Mouse (Mus musculus) bone marrow macrophage, adult 2 months (primary cell): ENCODE measurements around the gene Bach2.

Experiments used
- CTCF ChIP-seq: IDR thresholded peaks from 2 replicates; pipeline ENCODE4 v1.5.1; 2012; ENCODE audit warnings: low read depth, mild to moderate bottlenecking, low read length, moderate library complexity
- POLR2A ChIP-seq: IDR thresholded peaks from 2 replicates; pipeline ENCODE4 v1.6.1; 2012; ENCODE audit warnings: mild to moderate bottlenecking, low read depth, low read length, borderline replicate concordance

- TF ChIP-seq CTCF, result no peak
- no peak for TF ChIP-seq POLR2A
These were observed 8.2 kb downstream of the Bach2 start for GRCm38 (mm10) chr4:32246801-32247200.
